ENCODE assay signal across 9 mouse cellular contexts in genomic region chr11:69628286-69628685, GRCm38 (mm10). TPM values are rescaled to one million over a fixed set of nuclear protein-coding genes. Genes with fewer than 3 reads are reported as not detected.
DNase-seq lines count a peak whose midpoint lies in the region; ATAC-seq lines count a peak whose summit lies in the region.
"Had no signal": no experiment of that assay in that cellular context is flagged by ENCODE, and none has a peak within 500 bp of the region (broad histone marks: within the 10 kb centered on the region; RNA-seq: fewer than 3 reads in every experiment).

No protein-coding gene starts in this region.

- ATAC-seq in cerebellum, adult (ENCODE audit: insufficient number of reproducible peaks, low FRiP score, low TSS enrichment): no peak

- DNase-seq in cerebellum, adult 11 months: peak; percentile 78
- DNase-seq in CD8-positive naive resting alpha-beta T cell, adult 2 months (ENCODE audit: low read depth in 2 of 2, low spot score in 2 of 2): peak; percentile 65 to 79
- peak; percentile 86 for DNase-seq in c-Kit-positive CD71-negative TER-119-negative erythroid progenitor cells, embryonic 14.5 days (ENCODE audit: low read depth)
- DNase-seq in frontal cortex, postnatal 25 days (ENCODE audit: low spot score in 2 of 2): peak; percentile 58 to 65
- DNase-seq in large intestine, adult 2 months (ENCODE audit: low read depth, low spot score): peak; percentile 70
- peak; percentile 84 for DNase-seq in lung, postnatal 10 days
- DNase-seq in spleen, adult 12 weeks (ENCODE audit: low spot score): peak; percentile 65

- 35% methylated on average over 6 of the region's 6 CpGs for WGBS in large intestine, adult 2 months

RNA-seq across cellular contexts. Expression of gene Fxr2, which starts 4.5 kb away (rescaled TPM):
- 29.6 and 35.8 TPM in 2 replicates for polyA plus RNA-seq in large intestine, adult 2 months (2012; rRNA removed)

RNA-seq across cellular contexts. Expression of gene Sat2, which starts 6.5 kb away (rescaled TPM):
- 1.9 and 2.7 TPM in 2 replicates for polyA plus RNA-seq in large intestine, adult 2 months (2012; rRNA removed)

RNA-seq across cellular contexts. Expression of gene Shbg, which starts 10.6 kb away (rescaled TPM):
- polyA plus RNA-seq in large intestine, adult 2 months (2012; rRNA removed): not detected in 2 replicates
- polyA plus RNA-seq: limb, embryonic 12.5 days had no signal

RNA-seq across cellular contexts. Expression of gene Atp1b2, which starts 22.5 kb away (rescaled TPM):
- 4.1 and 5.6 TPM in 2 replicates for polyA plus RNA-seq in large intestine, adult 2 months (2012; rRNA removed)

RNA-seq across cellular contexts. Expression of gene Sox15, which starts 26.8 kb away (rescaled TPM):
- polyA plus RNA-seq in large intestine, adult 2 months (2012; rRNA removed): 0.18 TPM in 1 of 2 replicates, not detected in the other
- polyA plus RNA-seq: limb, embryonic 12.5 days had no signal
